Mouse (Mus musculus): ENCODE results near the gene Gba. TPM values are rescaled to one million over a fixed set of nuclear protein-coding genes. Genes with fewer than 3 reads are reported as not detected.
"Not testable (repeated sequence)": the region's sequence is repeated elsewhere in the genome, so short reads cannot be mapped to it uniquely, and the experiment has no call there.

Gene Gba
- total RNA-seq, 2 experiments from 2014 or later = 22.1 to 23.9 TPM

- peak; percentile 94 to 96 for DNase-seq
- intact Hi-C loops (cut with DNase I) = loop anchor here (2.0 kb wide), 2 partner anchors 49 to 123 kb away; partner anchors contain the start of gene Clk2
These were observed 11.2 kb downstream of the Gba start for GRCm38 (mm10) chr3:89213803-89214530.

- DNase-seq = peak; percentile 42 to 56
- intact Hi-C loops (cut with DNase I) = loop anchor here (2.0 kb wide), 2 partner anchors 50 to 124 kb away; partner anchors contain the start of gene Clk2
These were observed 12.1 kb downstream of the Gba start, which contains the start of gene Thbs3 for GRCm38 (mm10) chr3:89214681-89215411. TSS of gene Thbs3 (plus strand) at chr3:89215180.

DNA sequence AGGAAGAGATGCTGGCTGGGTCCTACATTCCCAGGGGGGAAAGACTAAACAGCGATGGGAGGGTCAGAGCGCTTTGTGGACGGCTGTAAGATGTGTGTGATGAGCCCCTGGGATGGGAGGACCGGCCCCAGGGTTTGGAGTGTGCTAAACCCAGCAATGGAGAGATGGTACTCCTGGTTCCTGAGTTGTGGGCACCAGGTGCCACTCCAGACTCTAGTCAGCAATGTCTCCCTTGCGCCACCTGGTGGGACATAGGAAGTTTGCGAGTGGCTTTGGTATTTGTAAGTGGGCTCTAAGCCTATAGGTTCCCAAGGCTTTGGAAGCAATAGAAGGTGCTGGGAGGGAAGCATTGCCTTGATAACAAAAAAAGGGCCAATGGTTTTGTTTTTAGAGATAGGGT lies 13.1 kb downstream of the Gba start:
- intact Hi-C loops (cut with DNase I) = loop anchor here (2.0 kb wide), 4 partner anchors 19 to 125 kb away; partner anchors contain the start of gene Clk2

GRCm38 (mm10) chr3:89216407-89216806 lies 13.7 kb downstream of the Gba start:
- intact Hi-C loops (cut with DNase I) = loop anchor here (2.0 kb wide), 2 partner anchors 20 to 100 kb away; no protein-coding TSS in a partner anchor
- DNase-seq = not testable (repeated sequence)

More for the DNA sequence above, 13.1 kb downstream of the Gba start:
- peak; percentile 82 to 87 for DNase-seq

DNA sequence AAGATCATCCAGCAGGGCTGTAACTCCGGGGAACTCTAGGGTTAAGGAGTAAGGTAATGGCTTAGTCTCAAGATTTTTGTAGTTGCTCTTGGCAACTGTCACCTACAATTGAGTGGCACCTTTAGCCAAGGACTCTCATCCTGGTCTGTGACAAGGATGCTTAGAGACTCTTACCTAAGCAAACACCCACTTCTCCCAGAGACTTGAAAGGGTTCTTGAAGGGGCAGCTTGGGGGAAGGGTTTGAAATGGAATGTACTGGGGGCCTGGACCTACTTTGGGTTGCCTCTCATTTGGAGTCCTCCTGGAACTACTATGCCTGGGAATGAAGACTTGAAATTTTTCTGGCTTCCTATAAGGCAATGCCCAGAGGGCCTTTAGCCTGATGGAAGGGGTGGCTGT lies 15.5 kb downstream of the Gba start:
- intact Hi-C loops (cut with DNase I) = no loop called here

DNA sequence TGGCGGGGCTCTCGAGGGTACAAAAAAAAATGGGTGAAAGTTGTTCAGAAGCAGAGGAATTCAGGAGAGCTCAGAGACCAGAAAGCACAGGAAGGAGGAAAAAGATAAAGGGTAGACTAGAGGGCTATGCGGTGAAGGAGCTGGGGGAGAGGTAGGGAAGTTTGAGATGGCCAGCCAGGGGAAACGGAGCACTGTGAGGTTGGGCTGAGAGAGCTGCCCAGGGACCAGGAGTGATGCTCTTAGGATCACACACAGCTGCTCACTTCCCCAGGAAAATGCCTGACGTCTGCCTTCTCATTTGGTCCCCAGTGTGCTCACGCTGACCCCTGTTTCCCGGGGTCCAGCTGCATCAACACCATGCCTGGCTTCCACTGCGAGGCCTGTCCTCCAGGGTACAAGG lies 16.8 kb downstream of the Gba start:
- no peak for DNase-seq
- intact Hi-C loops (cut with DNase I) = no loop called here

More for the DNA sequence above, 15.5 kb downstream of the Gba start:
- DNase-seq = no peak

DNA sequence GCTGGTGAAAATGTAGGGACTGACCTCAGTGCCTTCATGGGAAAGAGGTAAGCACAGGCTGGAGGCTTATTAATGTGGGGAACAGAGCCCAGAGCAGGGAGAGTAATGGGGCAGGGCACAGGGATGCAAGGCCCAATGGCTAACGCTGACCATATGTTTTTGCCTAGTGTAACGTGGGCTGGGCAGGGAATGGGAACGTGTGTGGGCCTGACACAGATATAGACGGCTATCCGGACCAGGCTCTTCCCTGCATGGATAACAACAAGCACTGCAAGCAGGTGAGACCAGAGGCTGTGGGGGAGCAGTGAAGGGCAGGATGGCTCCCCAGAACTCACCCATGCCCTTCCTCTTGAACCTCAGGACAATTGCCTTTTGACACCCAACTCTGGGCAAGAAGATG lies 18.4 kb downstream of the Gba start:
- intact Hi-C loops (cut with DNase I) = no loop called here
- DNase-seq = no peak

DNA sequence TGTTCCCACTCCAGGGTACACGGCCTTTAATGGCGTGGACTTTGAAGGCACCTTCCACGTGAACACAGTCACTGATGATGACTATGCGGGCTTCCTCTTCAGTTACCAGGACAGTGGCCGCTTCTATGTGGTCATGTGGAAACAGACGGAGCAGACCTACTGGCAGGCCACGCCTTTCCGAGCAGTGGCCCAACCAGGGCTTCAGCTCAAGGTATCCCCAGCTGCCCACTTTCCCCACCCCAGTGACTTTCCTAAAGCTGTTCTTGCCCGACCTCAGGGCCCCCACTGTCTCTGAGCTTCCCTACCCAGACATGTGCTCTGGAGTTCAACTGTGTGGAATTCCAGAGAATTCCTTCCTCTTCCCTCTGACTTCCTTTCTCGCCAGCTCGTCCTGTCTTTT lies 22.1 kb downstream of the Gba start:
- intact Hi-C loops (cut with DNase I) = no loop called here

DNA sequence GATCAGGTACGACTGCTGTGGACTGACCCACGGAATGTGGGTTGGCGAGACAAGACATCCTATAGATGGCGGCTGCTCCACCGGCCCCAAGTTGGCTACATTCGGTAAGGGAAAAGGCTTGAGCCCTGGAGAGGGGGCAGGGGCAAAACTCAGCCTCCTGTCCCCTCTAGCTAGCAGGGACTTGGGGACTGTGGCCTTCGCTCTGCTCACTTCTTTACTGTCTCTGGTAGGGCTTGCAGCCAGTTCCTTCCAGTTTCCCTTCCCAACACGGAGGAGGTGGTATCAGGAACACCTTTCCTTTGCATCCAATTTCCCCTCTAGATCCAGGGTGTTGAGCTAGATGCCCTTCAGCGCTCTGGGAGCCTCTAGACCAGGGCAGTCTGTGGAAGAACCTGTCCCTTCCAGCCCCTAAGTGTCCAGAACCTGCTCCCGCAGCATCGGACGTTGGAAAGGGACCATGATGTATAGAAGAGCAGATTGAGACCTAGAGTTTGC lies 22.6 kb downstream of the Gba start:
- no peak for DNase-seq
- intact Hi-C loops (cut with DNase I) = no loop called here

More for the DNA sequence above, 22.1 kb downstream of the Gba start:
- DNase-seq = no peak

DNA sequence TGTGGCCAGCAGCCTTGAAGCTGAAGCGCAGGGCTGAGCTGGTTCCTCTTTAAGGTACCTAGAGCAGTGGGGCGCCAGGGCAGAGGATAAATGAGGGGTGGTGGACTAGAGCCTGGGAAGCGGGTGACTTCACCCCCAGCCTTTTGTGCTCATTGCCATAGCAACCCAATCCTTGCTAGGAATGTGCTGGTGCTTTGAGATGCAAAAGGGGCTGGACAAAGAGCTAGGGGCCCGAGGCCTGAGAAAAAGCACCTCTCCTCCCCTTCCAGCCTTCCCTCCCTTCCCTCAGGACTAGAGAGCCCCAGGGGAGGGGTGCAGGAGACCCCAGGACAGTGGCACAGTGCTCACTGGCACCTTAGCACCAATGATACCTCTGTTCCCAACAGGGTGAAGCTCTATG lies 23.2 kb downstream of the Gba start:
- no peak for DNase-seq

GRCm38 (mm10) chr3:89226361-89226760 lies 23.6 kb downstream of the Gba start:
- intact Hi-C loops (cut with DNase I) = no loop called here
- no peak for DNase-seq

More for the DNA sequence above, 23.2 kb downstream of the Gba start:
- intact Hi-C loops (cut with DNase I) = no loop called here

DNA sequence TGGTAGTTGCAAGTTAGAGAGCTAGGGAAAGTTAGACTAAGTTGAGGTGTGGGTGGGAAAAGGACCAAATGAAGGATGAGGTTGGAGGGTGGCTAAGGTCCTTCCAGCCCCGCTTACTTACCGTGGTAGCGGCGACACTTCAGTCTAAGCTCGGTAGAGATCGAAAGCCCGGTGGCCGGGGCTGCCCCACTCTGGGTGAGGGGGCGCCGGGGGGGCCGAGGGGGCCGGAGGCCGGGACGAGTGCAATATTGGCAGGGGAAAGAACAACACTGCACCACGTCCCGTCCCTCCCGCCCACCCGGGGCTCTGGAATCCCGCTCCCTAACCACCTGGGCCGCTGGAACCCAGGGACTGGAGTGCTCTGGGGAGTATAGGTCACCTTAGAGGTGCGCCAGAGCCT lies 24.2 kb downstream of the Gba start, which contains the start of gene Mtx1:
Gene Mtx1, minus strand, starts transcription at position 189 of the 400 bp plus-strand sequence.
- intact Hi-C loops (cut with DNase I) = no loop called here
- DNase-seq = no peak

DNA sequence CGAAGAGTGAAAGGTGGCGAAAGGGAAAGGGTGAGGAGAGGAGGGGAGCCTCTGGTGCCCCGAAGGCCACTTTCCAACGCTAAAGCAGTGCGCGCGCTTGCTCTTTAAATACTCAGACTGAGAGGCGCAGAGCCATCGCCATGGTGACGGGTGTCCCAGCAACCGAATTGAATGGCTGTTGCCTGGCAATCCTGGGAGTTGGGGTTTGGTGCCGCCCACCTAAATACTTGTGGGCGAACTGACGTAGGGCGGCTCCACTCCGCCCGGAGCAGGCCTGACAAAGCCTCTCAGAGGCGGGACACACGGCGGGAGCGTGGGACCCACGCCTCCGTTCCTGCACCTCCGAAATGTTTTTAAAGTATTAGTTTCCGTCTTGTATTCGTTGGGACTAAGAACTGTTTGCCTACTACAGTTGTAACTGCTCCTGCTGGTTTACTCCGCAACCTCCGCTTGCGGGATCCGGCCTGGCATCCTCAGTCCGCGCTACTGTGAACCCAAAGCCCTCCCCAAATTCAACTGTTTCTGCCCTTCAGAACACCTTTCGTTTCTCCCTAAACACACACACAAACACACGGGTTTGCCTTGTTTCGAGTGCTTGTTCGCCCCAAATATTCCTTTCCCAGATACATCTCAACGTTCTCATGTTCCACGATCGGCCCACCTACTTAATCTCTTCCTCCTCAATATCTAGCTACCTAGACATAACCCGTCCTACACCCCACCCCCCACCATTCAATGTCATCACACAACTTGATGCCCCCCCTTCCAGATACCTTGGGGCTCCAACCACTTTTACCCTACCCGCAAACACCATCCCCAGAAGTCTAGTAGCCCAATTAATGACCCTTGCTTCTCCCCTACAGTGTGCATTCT lies 24.8 kb downstream of the Gba start:
- DNase-seq = peak; percentile 79 to 84
- intact Hi-C loops (cut with DNase I) = no loop called here

DNA sequence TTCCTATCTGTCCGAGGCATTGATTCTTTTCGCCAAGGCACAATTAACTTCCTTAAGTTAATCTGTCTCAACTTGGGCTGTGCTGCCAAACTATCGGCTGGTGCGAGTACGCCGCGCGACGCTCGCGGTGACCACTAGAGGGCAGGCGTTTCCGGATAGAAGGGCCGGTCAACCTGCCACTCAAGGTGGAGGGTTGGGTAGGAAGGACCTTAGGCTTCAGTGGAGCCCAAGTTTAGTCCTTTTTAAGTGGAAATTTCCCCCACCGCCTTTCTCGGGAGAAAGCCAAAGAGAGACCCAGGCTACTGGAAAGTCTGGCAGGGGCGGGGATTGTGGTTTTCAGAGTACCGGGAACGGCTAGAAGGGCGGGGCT lies 25.4 kb downstream of the Gba start:
- intact Hi-C loops (cut with DNase I) = no loop called here

GRCm38 (mm10) chr3:89228836-89229235 lies 26.1 kb downstream of the Gba start, which contains the start of gene Muc1:
TSS of gene Muc1 (plus strand) at chr3:89229057.
- DNase-seq = no peak
- intact Hi-C loops (cut with DNase I) = no loop called here

More for the DNA sequence above, 25.4 kb downstream of the Gba start:
- DNase-seq = peak; percentile 91 to 94

GRCm38 (mm10) chr3:89229276-89229675 lies 26.5 kb downstream of the Gba start:
- DNase-seq = no peak
- intact Hi-C loops (cut with DNase I) = no loop called here

DNA sequence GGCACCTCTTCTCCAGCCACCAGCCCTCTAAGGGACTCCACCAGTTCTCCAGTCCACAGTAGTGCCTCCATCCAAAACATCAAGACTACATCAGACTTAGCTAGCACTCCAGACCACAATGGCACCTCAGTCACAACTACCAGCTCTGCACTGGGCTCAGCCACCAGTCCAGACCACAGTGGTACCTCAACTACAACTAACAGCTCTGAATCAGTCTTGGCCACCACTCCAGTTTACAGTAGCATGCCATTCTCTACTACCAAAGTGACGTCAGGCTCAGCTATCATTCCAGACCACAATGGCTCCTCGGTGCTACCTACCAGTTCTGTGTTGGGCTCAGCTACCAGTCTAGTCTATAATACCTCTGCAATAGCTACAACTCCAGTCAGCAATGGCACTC lies 27.8 kb downstream of the Gba start:
- no peak for DNase-seq
- intact Hi-C loops (cut with DNase I) = no loop called here

- no peak for DNase-seq
These were observed 28.6 kb downstream of the Gba start for GRCm38 (mm10) chr3:89231345-89231744.

GRCm38 (mm10) chr3:89231772-89232275 lies 29.1 kb downstream of the Gba start:
- intact Hi-C loops (cut with DNase I) = no loop called here
- no peak for DNase-seq

More at GRCm38 (mm10) chr3:89231345-89231744, 28.6 kb downstream of the Gba start:
- intact Hi-C loops (cut with DNase I) = no loop called here

GRCm38 (mm10) chr3:89232614-89233013 lies 29.9 kb downstream of the Gba start:
- intact Hi-C loops (cut with DNase I) = no loop called here

More at GRCm38 (mm10) chr3:89232614-89233013, 29.9 kb downstream of the Gba start:
- DNase-seq = no peak
